Mouse (Mus musculus) limb, embryonic 11.5 days (tissue): ENCODE measurements at regions not wholly inside any gene's neighbourhood (a gene's known extent, or its start where the extent isn't known, plus 50 kb on each side); places are given as distances from the start of the nearest gene placed in this dataset.

Experiments
- ATAC-seq: fragments of 200-750 bp; cut with Nextera tagmentation; 2 replicates; pipeline ENCODE4 v1.8.0; 2017; ENCODE audit warnings: low read depth; ENCODE audit not compliant: insufficient number of reproducible peaks, low FRiP score, low TSS enrichment
- DNase-seq: peaks from one replicate; pipeline ENCODE4 v3.0.0-alpha.2; 2015; ENCODE audit warnings: low spot score
- H3K27ac ChIP-seq: fragments of 300-500 bp; sonication (generic); replicated peaks from 2 replicates; pipeline ENCODE4 v1.5.1; 2014; ENCODE audit warnings: low read depth, mild to moderate bottlenecking, low read length
- H3K27me3 ChIP-seq: fragments of 300-500 bp; sonication (generic); 2 replicates; pipeline ENCODE4 v1.6.1; 2014; ENCODE audit warnings: mild to moderate bottlenecking, low read length, mixed read lengths; ENCODE audit not compliant: control insufficient read depth, insufficient read depth
- H3K36me3 ChIP-seq: fragments of 300-500 bp; sonication (generic); 2 replicates; pipeline ENCODE4 v1.6.1; 2014; ENCODE audit warnings: mild to moderate bottlenecking, low read length, moderate library complexity, mixed read lengths; ENCODE audit not compliant: control insufficient read depth, insufficient read depth
- H3K4me1 ChIP-seq: fragments of 300-500 bp; sonication (generic); 2 replicates; pipeline ENCODE4 v1.6.1; 2014; ENCODE audit warnings: low read length, mixed read lengths; ENCODE audit not compliant: control insufficient read depth, insufficient read depth
- H3K4me2 ChIP-seq: fragments of 300-500 bp; sonication (generic); 2 replicates; pipeline ENCODE4 v1.6.1; 2014; ENCODE audit warnings: low read depth, mild to moderate bottlenecking, moderate library complexity; ENCODE audit not compliant: severe bottlenecking
- H3K4me3 ChIP-seq: fragments of 300-500 bp; sonication (generic); 2 replicates; pipeline ENCODE4 v1.5.1; 2014; ENCODE audit warnings: low read depth, low read length
- H3K9ac ChIP-seq: fragments of 300-500 bp; sonication (generic); 2 replicates; pipeline ENCODE4 v1.6.1; 2014; ENCODE audit warnings: mild to moderate bottlenecking, low read length
- H3K9me3 ChIP-seq: fragments of 300-500 bp; sonication (generic); 2 replicates; pipeline ENCODE4 v1.6.1; 2016; ENCODE audit warnings: low read length; ENCODE audit not compliant: control insufficient read depth
- WGBS: fragments of 180-500 bp; shearing (Covaris S2); extraction: QIAGEN DNeasy Blood & Tissue Kit; methylation state at CpG from one replicate; pipeline ENCODE4 v1.1.7; 2014; 5-methylcytosine and 5-hydroxymethylcytosine counted together

DNA sequence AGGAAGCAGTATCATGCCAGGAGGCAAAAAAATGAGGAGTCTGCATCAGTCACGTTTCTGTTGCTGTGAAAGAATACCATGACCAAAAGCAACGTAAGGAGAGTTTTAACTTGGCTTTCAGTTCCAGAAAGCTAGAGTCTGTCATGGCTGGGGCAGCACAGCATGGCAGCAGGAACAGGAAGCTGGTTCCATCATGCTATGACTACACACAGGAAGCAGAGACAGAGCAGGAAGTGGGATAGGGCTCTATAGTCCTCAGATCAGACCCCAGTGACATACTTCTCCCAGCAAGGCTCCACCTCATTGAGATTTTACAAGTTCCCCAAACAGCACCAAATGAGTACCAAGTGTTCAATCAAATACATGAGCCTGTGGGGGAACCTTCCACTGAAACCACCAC is 453.6 kb downstream of the Etnk1 start:
- 90% methylated on average over 2 of the region's 2 CpGs for WGBS
- H3K4me2 ChIP-seq: no peak overlapping the region
- no peak overlapping the region for H3K9ac ChIP-seq
- H3K27ac ChIP-seq: no peak overlapping the region
- no peaks in the 10 kb centered on the region for H3K36me3 ChIP-seq
- ATAC-seq (no peak), DNase-seq (no peak)
- peaks cover 10% of the 10 kb centered on the region; the same call in 1 of the 2 replicates for H3K4me1 ChIP-seq
- H3K4me3 ChIP-seq: no peak overlapping the region
- H3K27me3 ChIP-seq: no peaks in the 10 kb centered on the region
- no peaks in the 10 kb centered on the region for H3K9me3 ChIP-seq

DNA sequence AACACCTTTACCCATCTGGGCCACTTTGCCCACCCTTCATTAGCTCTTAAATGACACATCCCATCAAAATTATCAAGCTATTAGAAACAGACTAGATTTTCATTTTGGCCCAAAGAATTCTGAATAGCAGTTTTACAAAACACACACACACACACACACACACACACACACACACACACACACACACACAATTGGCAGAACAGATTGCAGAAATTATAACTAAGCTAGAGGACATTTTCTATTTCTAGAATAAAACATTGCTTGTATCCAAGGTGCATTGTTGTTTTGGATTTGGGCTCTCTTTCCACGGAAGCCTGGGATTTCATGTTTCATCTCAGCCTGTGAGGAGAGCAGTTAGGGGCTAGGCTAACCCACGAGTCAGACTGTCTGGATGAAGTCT is 455.1 kb downstream of the Etnk1 start:
- Histone ChIP-seq H3K9ac (no peak overlapping the region), H3K4me1 (peaks cover 10% of the 10 kb centered on the region; the same call in 1 of the 2 replicates), H3K4me3 (no peak overlapping the region), H3K4me2 (no peak overlapping the region), H3K36me3 (no peaks in the 10 kb centered on the region), H3K27ac (no peak overlapping the region), H3K27me3 (no peaks in the 10 kb centered on the region), H3K9me3 (no peaks in the 10 kb centered on the region)
- WGBS: 81% methylated on average over 2 of the region's 2 CpGs
- no peak for ATAC-seq
- DNase-seq: no peak

DNA sequence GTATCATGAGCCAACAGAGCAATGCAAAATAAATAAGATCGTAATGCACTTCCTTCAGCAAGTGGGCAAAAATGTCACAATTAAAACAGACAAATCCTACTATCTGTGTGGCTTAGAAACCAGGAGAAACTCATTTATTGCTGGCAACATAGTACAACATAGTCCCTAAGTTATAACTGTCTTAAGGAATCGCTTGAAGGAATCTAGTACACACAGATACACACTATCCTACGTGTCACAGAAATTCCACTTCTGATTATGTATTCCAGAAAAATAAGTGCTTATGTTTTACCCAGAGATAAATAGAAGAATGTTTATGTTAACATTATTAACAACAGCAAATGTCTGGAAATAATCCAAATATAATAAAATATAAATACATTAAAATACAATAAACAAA is 457.9 kb downstream of the Etnk1 start:
- no peak overlapping the region for H3K4me3 ChIP-seq
- no peak for ATAC-seq
- H3K36me3 ChIP-seq: no peaks in the 10 kb centered on the region
- no peak overlapping the region for H3K27ac ChIP-seq
- H3K27me3 ChIP-seq: no peaks in the 10 kb centered on the region
- 90% methylated on average over 3 of the region's 3 CpGs for WGBS
- no peak overlapping the region for H3K4me2 ChIP-seq
- no peak overlapping the region for H3K9ac ChIP-seq
- no peaks in the 10 kb centered on the region for H3K9me3 ChIP-seq
- no peak for DNase-seq
- no peaks in the 10 kb centered on the region for H3K4me1 ChIP-seq

DNA sequence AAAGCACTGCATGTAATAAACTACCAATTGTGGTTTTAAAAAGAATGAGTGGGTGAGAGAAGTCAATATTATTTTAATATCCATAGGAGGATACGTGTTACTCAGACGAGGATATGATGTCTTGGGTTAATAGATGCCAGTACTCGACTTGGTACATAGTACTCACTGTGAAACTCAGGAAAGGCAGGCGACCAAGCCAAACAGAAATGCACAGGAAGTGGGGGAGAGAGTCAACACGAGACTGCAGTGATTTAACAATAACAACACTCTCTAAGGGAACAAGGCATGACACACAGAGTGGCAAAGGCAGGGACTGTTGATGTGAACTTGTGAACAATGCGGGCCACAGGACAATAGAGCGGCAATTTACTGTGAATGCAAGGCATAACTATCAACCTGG is 464.6 kb downstream of the Etnk1 start:
- no peak for ATAC-seq
- no peaks in the 10 kb centered on the region for H3K9me3 ChIP-seq
- no peaks in the 10 kb centered on the region for H3K4me1 ChIP-seq
- no peaks in the 10 kb centered on the region for H3K36me3 ChIP-seq
- no peaks in the 10 kb centered on the region for H3K27me3 ChIP-seq
- no peak overlapping the region for H3K4me3 ChIP-seq
- no peak overlapping the region for H3K4me2 ChIP-seq
- 67% methylated on average over 7 of the region's 7 CpGs for WGBS
- H3K9ac ChIP-seq: no peak overlapping the region
- no peak for DNase-seq
- no peak overlapping the region for H3K27ac ChIP-seq

DNA sequence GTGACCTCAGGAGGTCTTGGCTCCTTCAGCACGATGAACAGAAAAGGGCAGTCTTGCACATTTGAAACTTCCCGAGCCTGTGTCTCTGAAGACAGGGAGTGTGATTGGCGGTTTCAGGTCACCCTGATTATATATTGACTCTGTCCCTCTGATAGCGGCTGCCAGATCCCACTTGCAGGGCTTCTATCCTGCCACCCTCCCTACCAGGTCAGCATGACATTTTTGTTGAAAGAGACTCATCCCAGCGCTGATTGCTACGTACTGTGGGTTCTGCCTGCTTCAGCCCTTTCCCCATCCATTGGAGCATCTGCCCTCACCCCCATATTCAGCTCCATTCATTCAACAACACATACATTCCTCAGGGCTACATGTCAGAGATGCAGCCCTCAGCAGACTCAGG is 466.7 kb downstream of the Etnk1 start:
- Histone ChIP-seq H3K4me3 (no peak overlapping the region), H3K4me1 (no peaks in the 10 kb centered on the region), H3K9ac (no peak overlapping the region), H3K9me3 (no peaks in the 10 kb centered on the region), H3K27ac (no peak overlapping the region), H3K27me3 (no peaks in the 10 kb centered on the region), H3K4me2 (no peak overlapping the region), H3K36me3 (no peaks in the 10 kb centered on the region)
- ATAC-seq (no peak), DNase-seq (no peak)
- 92% methylated on average over 6 of the region's 6 CpGs for WGBS

DNA sequence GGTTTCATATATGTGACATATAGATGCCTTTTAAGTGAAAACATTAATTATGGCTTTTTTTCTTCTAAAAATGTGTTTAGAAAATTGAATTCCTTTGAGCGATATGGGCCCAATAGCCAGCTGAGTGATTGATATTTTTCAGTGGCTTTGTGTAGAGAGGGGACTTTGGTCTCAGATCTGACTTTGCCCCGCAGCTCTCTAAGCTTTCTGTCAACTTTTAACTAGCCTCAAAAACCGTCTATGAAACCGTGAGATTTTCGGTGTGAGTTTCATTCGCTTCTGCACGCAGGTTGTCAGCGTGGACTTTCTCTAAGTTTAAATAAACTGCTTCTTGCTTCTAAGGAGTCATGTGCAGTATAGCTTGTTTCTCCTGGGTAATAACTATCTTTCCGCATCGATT is 467.3 kb downstream of the Etnk1 start:
- no peak overlapping the region for H3K4me3 ChIP-seq
- WGBS: 89% methylated on average over 10 of the region's 10 CpGs
- no peak overlapping the region for H3K4me2 ChIP-seq
- no peak overlapping the region for H3K27ac ChIP-seq
- no peaks in the 10 kb centered on the region for H3K9me3 ChIP-seq
- H3K9ac ChIP-seq: no peak overlapping the region
- H3K27me3 ChIP-seq: no peaks in the 10 kb centered on the region
- ATAC-seq (no peak), DNase-seq (no peak)
- H3K36me3 ChIP-seq: no peaks in the 10 kb centered on the region
- H3K4me1 ChIP-seq: no peaks in the 10 kb centered on the region

DNA sequence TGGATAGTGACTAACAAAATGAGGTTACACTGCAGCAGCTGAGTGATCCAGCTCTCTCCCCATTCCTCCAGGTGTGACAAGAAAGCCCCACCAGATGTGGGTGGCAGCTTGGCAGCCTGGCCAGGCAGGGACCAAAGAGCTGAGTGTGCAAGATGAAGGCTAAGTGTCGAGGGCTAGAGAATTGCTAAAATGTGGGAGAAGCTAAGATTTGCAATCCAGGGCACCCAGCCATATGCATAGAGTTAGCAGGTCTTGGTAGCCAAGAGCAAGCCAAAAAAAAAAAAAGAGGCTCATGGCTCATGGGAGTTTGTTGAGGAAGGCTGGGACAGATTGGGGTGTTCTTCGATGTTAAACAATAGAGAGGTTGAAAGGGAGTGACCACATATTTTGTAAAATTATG is 468.0 kb downstream of the Etnk1 start:
- no peaks in the 10 kb centered on the region for H3K9me3 ChIP-seq
- no peak overlapping the region for H3K4me2 ChIP-seq
- 82% methylated on average over 2 of the region's 2 CpGs for WGBS
- no peaks in the 10 kb centered on the region for H3K27me3 ChIP-seq
- no peaks in the 10 kb centered on the region for H3K4me1 ChIP-seq
- no peak overlapping the region for H3K9ac ChIP-seq
- DNase-seq: no peak
- H3K4me3 ChIP-seq: no peak overlapping the region
- no peaks in the 10 kb centered on the region for H3K36me3 ChIP-seq
- H3K27ac ChIP-seq: no peak overlapping the region
- no peak for ATAC-seq

DNA sequence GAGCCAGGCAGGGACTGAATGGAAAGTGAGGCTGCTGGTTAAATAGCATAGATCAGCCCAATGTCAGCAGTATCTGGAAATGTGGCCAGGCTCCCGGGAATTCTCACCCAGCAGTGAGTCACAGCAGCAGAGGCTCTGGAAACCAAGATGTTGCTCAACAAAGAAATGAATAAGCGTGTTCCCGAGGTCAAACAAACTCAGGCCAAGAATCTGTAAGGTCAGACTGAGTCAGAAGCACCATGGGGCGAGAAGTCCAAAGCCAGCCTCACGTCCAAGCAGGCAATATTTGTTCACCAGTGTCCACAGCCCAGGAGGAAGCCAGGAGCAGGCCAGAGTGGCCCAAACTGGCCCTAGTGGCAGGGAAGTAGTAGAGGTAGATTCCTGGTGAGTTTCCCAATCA is 473.6 kb downstream of the Etnk1 start:
- H3K36me3 ChIP-seq: no peaks in the 10 kb centered on the region
- ATAC-seq (no peak), DNase-seq (no peak)
- no peaks in the 10 kb centered on the region for H3K9me3 ChIP-seq
- no peak overlapping the region for H3K27ac ChIP-seq
- H3K4me1 ChIP-seq: no peaks in the 10 kb centered on the region
- no peak overlapping the region for H3K4me3 ChIP-seq
- WGBS: 90% methylated on average over 5 of the region's 5 CpGs
- no peaks in the 10 kb centered on the region for H3K27me3 ChIP-seq
- no peak overlapping the region for H3K4me2 ChIP-seq
- no peak overlapping the region for H3K9ac ChIP-seq

DNA sequence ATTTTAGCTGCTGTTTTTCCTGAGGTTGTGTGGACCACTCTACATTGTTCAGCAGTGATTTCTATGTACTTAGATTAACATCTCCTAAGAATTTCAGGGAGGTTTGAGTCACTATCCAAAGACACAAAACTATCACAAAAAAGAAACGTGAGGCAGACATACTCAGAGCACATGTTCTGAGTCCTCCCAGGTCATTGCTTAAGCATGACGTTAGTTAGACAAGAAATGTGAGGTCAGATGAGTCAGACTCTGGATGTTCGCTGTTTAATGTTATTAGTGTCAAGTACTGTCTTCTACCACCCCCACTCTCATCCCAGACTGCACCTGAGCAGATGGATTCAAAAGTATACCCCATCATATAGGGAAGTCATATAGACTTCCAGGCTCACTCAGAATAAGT is 475.0 kb downstream of the Etnk1 start:
- 88% methylated on average over 3 of the region's 3 CpGs for WGBS
- no peak for ATAC-seq
- no peaks in the 10 kb centered on the region for H3K36me3 ChIP-seq

More for the DNA sequence above, 475.0 kb downstream of the Etnk1 start:
- no peaks in the 10 kb centered on the region for H3K9me3 ChIP-seq
- H3K27ac ChIP-seq: no peak overlapping the region
- H3K4me3 ChIP-seq: no peak overlapping the region
- H3K27me3 ChIP-seq: no peaks in the 10 kb centered on the region
- H3K9ac ChIP-seq: no peak overlapping the region
- H3K4me1 ChIP-seq: no peaks in the 10 kb centered on the region
- H3K4me2 ChIP-seq: no peak overlapping the region
- DNase-seq: no peak
